Mouse (Mus musculus) intestine, postnatal 0 days (tissue): ENCODE data around the gene Osbpl10. TPM values are rescaled to one million over a fixed set of nuclear protein-coding genes. Genes with fewer than 3 reads are reported as not detected.

Experiments used
- ATAC-seq: fragments of 200-750 bp; cut with Nextera tagmentation; 2 replicates; pipeline ENCODE4 v1.8.0; 2017; ENCODE audit warnings: mild to moderate bottlenecking, moderate TSS enrichment, moderate library complexity
- H3K27ac ChIP-seq: fragments of 300-500 bp; sonication (generic); 2 replicates; pipeline ENCODE4 v1.5.1; 2014; ENCODE audit warnings: mild to moderate bottlenecking, low read depth, low read length, moderate library complexity
- H3K27me3 ChIP-seq: fragments of 300-500 bp; sonication (generic); replicated peaks from 2 replicates; pipeline ENCODE4 v1.6.1; 2014; ENCODE audit warnings: low read length, mixed read lengths; ENCODE audit not compliant: control insufficient read depth, insufficient read depth
- H3K36me3 ChIP-seq: fragments of 300-500 bp; sonication (generic); 2 replicates; pipeline ENCODE4 v1.6.1; 2014; ENCODE audit warnings: mild to moderate bottlenecking, moderate library complexity; ENCODE audit not compliant: control insufficient read depth, insufficient read depth
- H3K4me1 ChIP-seq: fragments of 300-500 bp; sonication (generic); replicated peaks from 2 replicates; pipeline ENCODE4 v1.6.1; 2014; ENCODE audit warnings: antibody characterized with exemption, low read length, mixed read lengths; ENCODE audit not compliant: control insufficient read depth, insufficient read depth
- H3K4me2 ChIP-seq: fragments of 300-500 bp; sonication (generic); replicated peaks from 2 replicates; pipeline ENCODE4 v1.6.1; 2014; ENCODE audit warnings: low read depth, mild to moderate bottlenecking, moderate library complexity
- H3K4me3 ChIP-seq: fragments of 300-500 bp; sonication (generic); 2 replicates; pipeline ENCODE4 v1.5.1; 2014; ENCODE audit warnings: low read depth, low read length
- H3K9ac ChIP-seq: fragments of 300-500 bp; sonication (generic); 2 replicates; pipeline ENCODE4 v1.6.1; 2014; ENCODE audit warnings: mild to moderate bottlenecking, low read depth, low read length
- H3K9me3 ChIP-seq: fragments of 300-500 bp; sonication (generic); 2 replicates; pipeline ENCODE4 v1.6.1; 2016; ENCODE audit warnings: mixed run types; ENCODE audit not compliant: control insufficient read depth
- CTCF ChIP-seq: sonication (generic); IDR thresholded peaks from 2 replicates; pipeline ENCODE4 v1.5.1; 2016; ENCODE audit warnings: low read depth, mild to moderate bottlenecking, control low read depth, antibody characterized with exemption, moderate library complexity
- WGBS: fragments of 180-500 bp; shearing (Covaris S2); extraction: QIAGEN DNeasy Blood & Tissue Kit; methylation state at CpG from one replicate; pipeline ENCODE4 v1.1.7; 2014; 5-methylcytosine and 5-hydroxymethylcytosine counted together
- polyA plus RNA-seq: library from polyadenylated mRNA; unstranded; fragments of >200 nt; fragmentation: Nextera tagmentation; extraction: Ambion mirVana; gene quantifications from 2 replicates; pipeline ENCODE4 v1.2.1, GENCODE M21; 2015

Gene Osbpl10
- polyA plus RNA-seq, 1 experiment from 2014 or later: 4.3 TPM

- Histone ChIP-seq H3K27me3 (no peaks in the 10 kb centered on the region), H3K4me3 (no peak overlapping the region), H3K9me3 (peaks cover 9% of the 10 kb centered on the region; the same call in 1 of the 2 replicates), H3K27ac (no peak overlapping the region), H3K9ac (no peak overlapping the region), H3K4me1 (no peaks in the 10 kb centered on the region), H3K36me3 (peaks cover 5% of the 10 kb centered on the region; the same call in 1 of the 2 replicates), H3K4me2 (no peak overlapping the region)
- TF ChIP-seq CTCF: peak; percentile 25; the same call in 1 of the 2 replicates
- no peak for ATAC-seq
- WGBS: 87% methylated on average over 4 of the region's 4 CpGs
Measured at GRCm38 (mm10) chr9:115075191-115075590, 96.8 kb downstream of the Osbpl10 start.

GRCm38 (mm10) chr9:115088295-115088993, 110.1 kb downstream of the Osbpl10 start:
- Histone ChIP-seq H3K27me3 (no peaks in the 10 kb centered on the region), H3K9me3 (no peaks in the 10 kb centered on the region), H3K27ac (no peak overlapping the region), H3K4me1 (no peaks in the 10 kb centered on the region), H3K4me3 (no peak overlapping the region), H3K9ac (no peak overlapping the region), H3K4me2 (peak overlapping the region; percentile 24; the same call in 1 of the 2 replicates), H3K36me3 (no peaks in the 10 kb centered on the region)
- 46% methylated on average over 17 of the region's 17 CpGs for WGBS
- TF ChIP-seq CTCF: peak; percentile 98
- ATAC-seq: peak; percentile 65

- TF ChIP-seq CTCF: peak; percentile 56
- no peaks in the 10 kb centered on the region for H3K4me1 ChIP-seq
- H3K27ac ChIP-seq: no peak overlapping the region
- H3K9me3 ChIP-seq: no peaks in the 10 kb centered on the region
- H3K4me3 ChIP-seq: no peak overlapping the region
- H3K9ac ChIP-seq: no peak overlapping the region
- no peak overlapping the region for H3K4me2 ChIP-seq
- no peak for ATAC-seq
- WGBS: 72% methylated on average over 5 of the region's 5 CpGs
- no peaks in the 10 kb centered on the region for H3K27me3 ChIP-seq
- H3K36me3 ChIP-seq: no peaks in the 10 kb centered on the region
Measured at GRCm38 (mm10) chr9:115089644-115090043, 111.3 kb downstream of the Osbpl10 start.

GRCm38 (mm10) chr9:115096481-115096880, 118.1 kb downstream of the Osbpl10 start:
- Histone ChIP-seq H3K27ac (no peak overlapping the region), H3K9ac (no peak overlapping the region), H3K4me1 (no peaks in the 10 kb centered on the region), H3K9me3 (no peaks in the 10 kb centered on the region), H3K36me3 (no peaks in the 10 kb centered on the region; the same call in 1 of the 2 replicates), H3K4me3 (no peak overlapping the region), H3K27me3 (no peaks in the 10 kb centered on the region), H3K4me2 (0 out of 2 replicates have a peak overlapping the region, but pooled peaks have one; percentile 17)
- no peak for ATAC-seq
- no peak for TF ChIP-seq CTCF
- 37% methylated on average over 10 of the region's 10 CpGs for WGBS

GRCm38 (mm10) chr9:115097340-115097739, 119.0 kb downstream of the Osbpl10 start:
- no peak overlapping the region for H3K4me2 ChIP-seq
- WGBS: 84% methylated on average over 4 of the region's 4 CpGs
- no peak overlapping the region for H3K4me3 ChIP-seq
- H3K9me3 ChIP-seq: no peaks in the 10 kb centered on the region
- H3K27ac ChIP-seq: no peak overlapping the region
- H3K4me1 ChIP-seq: no peaks in the 10 kb centered on the region
- H3K36me3 ChIP-seq: no peaks in the 10 kb centered on the region; the same call in 1 of the 2 replicates
- no peaks in the 10 kb centered on the region for H3K27me3 ChIP-seq
- ATAC-seq: no peak
- TF ChIP-seq CTCF: peak; percentile 35
- no peak overlapping the region for H3K9ac ChIP-seq

- no peak for ATAC-seq
- Histone ChIP-seq H3K9me3 (no peaks in the 10 kb centered on the region), H3K4me2 (no peak overlapping the region), H3K4me1 (no peaks in the 10 kb centered on the region), H3K4me3 (no peak overlapping the region), H3K27me3 (no peaks in the 10 kb centered on the region), H3K27ac (no peak overlapping the region), H3K9ac (no peak overlapping the region), H3K36me3 (no peaks in the 10 kb centered on the region; the same call in 1 of the 2 replicates)
- 90% methylated on average over 15 of the region's 15 CpGs for WGBS
- no peak for TF ChIP-seq CTCF
Measured at GRCm38 (mm10) chr9:115100181-115100915, 122.0 kb downstream of the Osbpl10 start.
